Mouse (Mus musculus): Measurements from ENCODE around the gene Wnt5a. TPM values are rescaled to one million over a fixed set of nuclear protein-coding genes. Genes with fewer than 3 reads are reported as not detected.
A peak's percentile ranks its signal among the peaks of the same experiment; 100 is the strongest.

The Wnt5a gene
- polyA plus RNA-seq, 1 experiment, result not detected

DNA sequence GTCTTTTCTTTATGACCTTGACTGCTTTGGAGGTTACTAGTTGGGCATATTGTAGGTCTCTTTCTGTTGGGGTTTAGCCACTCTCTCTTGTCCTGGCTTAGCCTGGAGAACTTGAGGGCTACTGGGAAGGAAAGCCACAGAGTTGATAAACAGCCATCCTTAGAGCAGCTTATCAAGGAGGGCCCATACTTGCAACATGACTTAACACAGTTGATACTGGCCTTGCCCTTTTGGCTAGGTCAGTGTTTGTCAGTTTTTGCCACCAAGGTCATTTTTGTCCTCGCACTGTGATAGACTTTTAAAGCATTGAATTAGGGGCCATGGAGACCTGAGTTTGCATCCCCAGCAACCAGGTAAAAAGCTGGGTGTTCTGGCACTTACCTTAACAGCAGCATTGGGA is 23.7 kb upstream of the Wnt5a start:
- Histone ChIP-seq H3K4me3 (ENCODE audit: insufficient read depth, low read depth, low read length) (no peak overlapping the region), H3K27ac (ENCODE audit: insufficient read depth, low read depth, low read length) (no peak overlapping the region), H3K4me1 (ENCODE audit: control insufficient read depth, insufficient read depth, low read length) (peaks cover 7% of the 10 kb centered on the region)
- TF ChIP-seq CTCF (IDR thresholded peaks at IDR 0.05; ENCODE audit: insufficient read depth, low read depth, low read length) (no peak), POLR2A (IDR thresholded peaks at IDR 0.05; ENCODE audit: insufficient read depth, low read depth, low read length) (no peak)
- 97% methylated on average over 1 of the region's 1 CpGs for WGBS

DNA sequence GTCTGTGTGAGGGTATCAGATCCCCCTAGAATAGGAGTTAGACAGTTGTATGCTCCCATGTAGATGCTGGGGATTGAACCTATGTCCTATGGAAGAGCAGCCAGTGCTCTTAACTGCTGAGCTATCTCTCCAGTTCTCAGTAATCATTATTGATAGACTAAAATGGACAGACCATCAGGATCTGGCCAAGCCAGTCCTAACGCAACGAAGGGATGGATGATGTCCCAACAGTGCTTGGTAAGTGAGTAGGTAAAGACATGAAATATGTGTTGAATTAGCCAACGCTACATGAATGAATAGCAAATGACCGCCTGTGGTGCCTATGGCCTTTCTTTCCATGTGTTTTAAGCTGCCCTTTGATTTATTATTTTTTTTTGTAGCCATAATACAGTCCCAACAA is 10.7 kb upstream of the Wnt5a start:
- Histone ChIP-seq H3K27ac (ENCODE audit: insufficient read depth, low read depth, low read length) (no peak overlapping the region), H3K4me3 (ENCODE audit: insufficient read depth, low read depth, low read length) (no peak overlapping the region), H3K4me1 (ENCODE audit: control insufficient read depth, insufficient read depth, low read length) (peaks cover 2% of the 10 kb centered on the region; the same call in 1 of the 2 replicates)
- TF ChIP-seq POLR2A (IDR thresholded peaks at IDR 0.05; ENCODE audit: insufficient read depth, low read depth, low read length), result no peak
- TF ChIP-seq CTCF (IDR thresholded peaks at IDR 0.05; ENCODE audit: insufficient read depth, low read depth, low read length), result no peak
- WGBS, result 95% methylated on average over 4 of the region's 4 CpGs

- 96% methylated on average over 5 of the region's 5 CpGs for WGBS
- peaks cover 2% of the 10 kb centered on the region; the same call in 1 of the 2 replicates for H3K4me1 ChIP-seq (ENCODE audit: control insufficient read depth, insufficient read depth, low read length)
Measured at GRCm38 (mm10) chr14:28494273-28494672, 10.3 kb upstream of the Wnt5a start.

DNA sequence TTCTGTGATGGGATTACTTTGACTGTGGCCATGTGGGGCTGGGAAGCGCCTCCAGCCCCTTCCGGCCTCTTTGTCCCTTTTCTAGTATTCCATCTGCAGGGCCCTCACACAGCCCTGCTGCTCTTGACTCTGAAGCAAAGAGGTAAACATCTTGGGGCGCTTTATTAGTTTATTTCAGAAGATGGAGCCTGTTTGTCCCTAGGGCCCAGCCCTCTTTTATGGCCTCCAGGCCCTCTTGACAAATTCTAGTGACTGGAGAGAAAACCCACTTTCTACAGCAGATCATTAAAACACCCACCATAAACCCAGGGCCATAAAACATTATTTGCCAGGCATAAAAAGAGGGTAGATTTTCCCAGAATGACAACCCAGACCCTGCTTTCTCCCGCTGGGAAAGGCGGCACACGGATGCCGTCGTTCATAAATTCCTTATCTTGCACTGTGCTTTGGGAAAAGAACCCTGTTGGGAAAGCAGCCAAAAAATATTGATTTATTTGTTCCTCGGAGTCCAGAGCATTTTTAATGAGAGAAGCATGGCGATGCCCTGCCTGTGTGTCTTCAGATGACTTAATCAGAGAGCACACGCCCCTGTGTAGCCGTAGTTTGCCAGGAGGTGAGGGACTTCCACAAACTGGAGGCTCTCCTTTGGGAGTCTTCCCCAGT is 3.2 kb upstream of the Wnt5a start:
- no peak overlapping the region for H3K4me3 ChIP-seq (ENCODE audit: insufficient read depth, low read depth, low read length)
- 90% methylated on average over 12 of the region's 12 CpGs for WGBS
- TF ChIP-seq POLR2A (IDR thresholded peaks at IDR 0.05; ENCODE audit: insufficient read depth, low read depth, low read length) (no peak), CTCF (IDR thresholded peaks at IDR 0.05; ENCODE audit: insufficient read depth, low read depth, low read length) (no peak)
- no peak overlapping the region for H3K27ac ChIP-seq (ENCODE audit: insufficient read depth, low read depth, low read length)
- H3K4me1 ChIP-seq (ENCODE audit: control insufficient read depth, insufficient read depth, low read length), result peaks cover 5% of the 10 kb centered on the region

More at GRCm38 (mm10) chr14:28494273-28494672, 10.3 kb upstream of the Wnt5a start:
- Histone ChIP-seq H3K4me3 (ENCODE audit: insufficient read depth, low read depth, low read length) (no peak overlapping the region), H3K27ac (ENCODE audit: insufficient read depth, low read depth, low read length) (no peak overlapping the region)
- TF ChIP-seq CTCF (IDR thresholded peaks at IDR 0.05; ENCODE audit: insufficient read depth, low read depth, low read length), result no peak
- no peak for TF ChIP-seq POLR2A (IDR thresholded peaks at IDR 0.05; ENCODE audit: insufficient read depth, low read depth, low read length)

- TF ChIP-seq POLR2A (IDR thresholded peaks at IDR 0.05; ENCODE audit: insufficient read depth, low read depth, low read length), result no peak
- no peak for TF ChIP-seq CTCF (IDR thresholded peaks at IDR 0.05; ENCODE audit: insufficient read depth, low read depth, low read length)
- Histone ChIP-seq H3K4me1 (ENCODE audit: control insufficient read depth, insufficient read depth, low read length) (peaks cover 5% of the 10 kb centered on the region), H3K27ac (ENCODE audit: insufficient read depth, low read depth, low read length) (no peak overlapping the region), H3K4me3 (ENCODE audit: insufficient read depth, low read depth, low read length) (no peak overlapping the region)
- WGBS, result 91% methylated on average over 2 of the region's 2 CpGs
Measured at GRCm38 (mm10) chr14:28503276-28503675, 1.3 kb upstream of the Wnt5a start.

GRCm38 (mm10) chr14:28505051-28505585 is 568 bp downstream of the Wnt5a start:
- peak overlapping the region; percentile 53 for H3K4me3 ChIP-seq (ENCODE audit: insufficient read depth, low read depth, low read length)
- no peak for TF ChIP-seq CTCF (IDR thresholded peaks at IDR 0.05; ENCODE audit: insufficient read depth, low read depth, low read length)
- no peak for TF ChIP-seq POLR2A (IDR thresholded peaks at IDR 0.05; ENCODE audit: insufficient read depth, low read depth, low read length)
- WGBS, result under 1% methylated on average over 22 of the region's 22 CpGs
- H3K27ac ChIP-seq (ENCODE audit: insufficient read depth, low read depth, low read length), result peak overlapping the region; percentile 52
- peaks cover 15% of the 10 kb centered on the region for H3K4me1 ChIP-seq (ENCODE audit: control insufficient read depth, insufficient read depth, low read length)

DNA sequence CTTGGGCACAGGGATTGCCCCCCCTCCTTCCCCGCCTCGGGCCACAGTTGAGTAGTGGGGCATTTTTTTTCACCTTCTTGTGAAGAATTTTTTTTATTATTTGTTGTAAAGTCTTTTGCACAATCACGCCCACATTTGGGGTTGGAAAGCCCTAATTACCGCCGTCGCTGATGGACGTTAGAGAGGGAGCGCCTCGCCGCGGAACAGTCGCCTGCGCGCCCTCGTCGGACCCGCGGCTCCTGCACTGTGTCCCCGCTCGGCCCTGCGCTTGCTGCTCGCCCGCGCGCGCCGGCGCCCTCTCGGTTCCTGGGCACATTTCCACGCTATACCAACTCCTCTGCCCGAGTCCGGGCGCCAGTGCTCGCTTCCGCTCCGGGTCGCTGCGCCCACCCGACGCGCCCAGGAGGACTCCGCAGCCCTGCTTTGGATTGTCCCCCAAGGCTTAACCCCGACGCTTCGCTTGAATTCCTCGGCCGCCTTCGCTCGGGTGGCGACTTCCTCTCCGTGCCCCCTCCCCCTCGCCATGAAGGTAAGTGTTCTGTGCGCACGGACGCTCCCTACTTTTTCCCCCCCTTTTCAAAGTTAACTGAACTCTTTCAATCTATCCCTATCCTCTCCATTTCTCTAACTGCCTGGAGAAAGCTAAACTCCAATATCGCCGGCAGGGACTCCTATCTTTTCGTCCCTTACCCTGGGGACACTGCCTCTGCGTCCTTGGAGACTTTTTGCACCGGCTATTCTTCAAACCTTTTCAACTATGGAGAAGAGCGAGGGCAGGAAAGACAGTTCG is 1.2 kb downstream of the Wnt5a start:
- under 1% methylated on average over 62 of the region's 62 CpGs for WGBS
- TF ChIP-seq POLR2A (IDR thresholded peaks at IDR 0.05; ENCODE audit: insufficient read depth, low read depth, low read length), result no peak
- TF ChIP-seq CTCF (IDR thresholded peaks at IDR 0.05; ENCODE audit: insufficient read depth, low read depth, low read length), result no peak
- Histone ChIP-seq H3K4me3 (ENCODE audit: insufficient read depth, low read depth, low read length) (peak overlapping the region; percentile 53), H3K4me1 (ENCODE audit: control insufficient read depth, insufficient read depth, low read length) (peaks cover 19% of the 10 kb centered on the region), H3K27ac (ENCODE audit: insufficient read depth, low read depth, low read length) (peak overlapping the region; percentile 60)

DNA sequence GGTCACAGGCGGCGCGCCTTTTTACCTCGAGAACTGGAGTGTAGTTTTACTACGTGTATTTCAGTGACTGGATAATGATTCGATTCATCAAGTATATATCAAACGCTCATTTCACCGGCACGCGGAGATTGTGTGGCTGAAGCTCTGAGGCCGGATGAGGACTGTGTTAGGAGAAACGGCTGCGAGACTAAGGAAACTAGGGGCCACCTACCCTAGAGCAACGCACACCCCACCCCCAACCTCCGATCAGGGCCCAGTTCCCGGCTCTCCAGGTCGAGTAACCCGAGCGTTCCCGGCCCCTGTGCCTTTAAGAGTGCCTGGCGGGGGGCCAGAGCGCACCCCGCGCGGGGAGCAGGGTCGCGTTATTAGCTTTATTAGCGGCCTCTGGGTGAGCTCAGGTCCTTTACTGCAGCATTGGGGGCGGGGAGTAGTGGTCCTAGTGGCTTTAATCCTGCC is 1.9 kb downstream of the Wnt5a start:
- H3K4me1 ChIP-seq (ENCODE audit: control insufficient read depth, insufficient read depth, low read length), result peaks cover 22% of the 10 kb centered on the region
- under 1% methylated on average over 29 of the region's 29 CpGs for WGBS
- peak overlapping the region; percentile 53 for H3K4me3 ChIP-seq (ENCODE audit: insufficient read depth, low read depth, low read length)

DNA sequence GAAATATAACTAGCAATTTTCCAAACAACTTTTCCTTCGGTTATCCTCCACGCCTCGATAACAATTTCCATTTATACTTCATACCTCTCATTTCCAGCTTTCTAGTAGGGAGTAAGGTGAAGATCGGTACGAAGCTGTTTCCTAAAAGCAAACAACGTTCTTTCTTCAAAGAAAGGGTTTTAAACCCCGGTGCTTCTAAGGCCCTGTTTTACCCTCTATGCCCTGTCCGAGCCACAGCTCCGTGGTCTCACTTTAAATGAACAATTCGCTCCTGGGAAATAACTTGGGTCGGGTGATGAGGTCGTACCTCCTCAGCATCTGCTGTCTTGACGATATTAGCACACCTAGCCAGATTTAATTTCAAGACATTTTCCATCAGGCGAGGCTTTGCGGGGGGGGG is 2.5 kb downstream of the Wnt5a start:
- H3K27ac ChIP-seq (ENCODE audit: insufficient read depth, low read depth, low read length), result no peak overlapping the region
- peaks cover 23% of the 10 kb centered on the region for H3K4me1 ChIP-seq (ENCODE audit: control insufficient read depth, insufficient read depth, low read length)
- 5% methylated on average over 15 of the region's 15 CpGs for WGBS
- peak overlapping the region; percentile 59 for H3K4me3 ChIP-seq (ENCODE audit: insufficient read depth, low read depth, low read length)
- TF ChIP-seq POLR2A (IDR thresholded peaks at IDR 0.05; ENCODE audit: insufficient read depth, low read depth, low read length) (no peak), CTCF (IDR thresholded peaks at IDR 0.05; ENCODE audit: insufficient read depth, low read depth, low read length) (no peak)

More for the DNA sequence above, 1.9 kb downstream of the Wnt5a start:
- peak overlapping the region; percentile 60; the same call in 1 of the 2 replicates for H3K27ac ChIP-seq (ENCODE audit: insufficient read depth, low read depth, low read length)
- TF ChIP-seq POLR2A (IDR thresholded peaks at IDR 0.05; ENCODE audit: insufficient read depth, low read depth, low read length), result no peak
- no peak for TF ChIP-seq CTCF (IDR thresholded peaks at IDR 0.05; ENCODE audit: insufficient read depth, low read depth, low read length)
